Mouse (Mus musculus) gonadal fat pad, adult 2 months (tissue): ENCODE results near the gene Gm10271. TPM values are rescaled to one million over a fixed set of nuclear protein-coding genes. Genes with fewer than 3 reads are reported as not detected.

Source experiments
- polyA plus RNA-seq: library from polyadenylated mRNA; depleted of rRNA; stranded (reverse); fragments of >200 nt; gene quantifications from 2 replicates; pipeline ENCODE4 v1.2.3, GENCODE M21; 2012; rRNA removed

Gene Gm10271
- polyA plus RNA-seq, 1 experiment, result not detected

Other genes with a start within 250 kb of the Gm10271 start
- gene Myrfl, start 75.7 kb downstream of the Gm10271 start, polyA plus RNA-seq, result 0.04 and 0.07 TPM in 2 replicates
- gene Rab3ip, start 21.8 kb downstream of the Gm10271 start, polyA plus RNA-seq, result 293 and 458 TPM in 2 replicates
- 0.69 and 0.77 TPM in 2 replicates for gene Best3, start 13.7 kb upstream of the Gm10271 start, polyA plus RNA-seq
- 0.07 TPM in 1 of 2 replicates, not detected in the other for gene Lrrc10, start 72.7 kb upstream of the Gm10271 start, polyA plus RNA-seq
- gene Cct2, start 91.2 kb upstream of the Gm10271 start, polyA plus RNA-seq, result 96.9 and 108 TPM in 2 replicates
- gene Frs2, start 175.9 kb upstream of the Gm10271 start, polyA plus RNA-seq, result 16.0 and 18.6 TPM in 2 replicates